Mouse (Mus musculus) G1E (cell line): ENCODE results near the gene Ginm1.

Experiments used
- CTCF ChIP-seq: IDR thresholded peaks from 2 replicates; pipeline ENCODE4 v1.5.1; 2012; ENCODE audit warnings: low read depth, low read length, inconsistent platforms, mixed read lengths
- GATA1 ChIP-seq: IDR thresholded peaks from 2 replicates; pipeline ENCODE4 v1.6.1; 2012; ENCODE audit warnings: borderline replicate concordance, low read length, inconsistent platforms, mixed read lengths
- POLR2AphosphoS5 ChIP-seq: IDR thresholded peaks from 2 replicates; pipeline ENCODE4 v1.6.1; 2012; ENCODE audit warnings: low read depth, low read length, inconsistent platforms; ENCODE audit not compliant: insufficient replicate concordance

- TF ChIP-seq GATA1 (no peak), CTCF (no peak), POLR2AphosphoS5 (no peak)
Observed at GRCm38 (mm10) chr10:7792254-7792750, 322 bp downstream of the Ginm1 start.
